ENCODE assay signal across 8 mouse cellular contexts in genomic region chr10:81626101-81626993, GRCm38 (mm10). TPM values are rescaled to one million over a fixed set of nuclear protein-coding genes. Genes with fewer than 3 reads are reported as not detected.
DNase-seq lines count a peak whose midpoint lies in the region; ATAC-seq and TF ChIP-seq lines count a peak whose summit lies in the region.

No protein-coding gene starts in this region.

- 86% methylated on average over 22 of the region's 22 CpGs for WGBS in heart, embryonic 12.5 days
- WGBS in stomach, postnatal 0 days, result 87% methylated on average over 22 of the region's 22 CpGs

- H3K27ac ChIP-seq in heart, embryonic 12.5 days (ENCODE audit: poor library complexity, severe bottlenecking), result peak overlapping the region; percentile 77; the same call in 1 of the 2 replicates
- no peak overlapping the region for H3K27ac ChIP-seq in embryonic fibroblast, embryonic 13.5 days (ENCODE audit: insufficient read depth, low read length)
- peak overlapping the region; percentile 86 for H3K27ac ChIP-seq in stomach, postnatal 0 days (replicated peaks)

- H3K4me2 ChIP-seq in heart, embryonic 12.5 days, result peak overlapping the region; percentile 86
- H3K4me2 ChIP-seq in stomach, postnatal 0 days (replicated peaks; ENCODE audit: low read depth), result peak overlapping the region; percentile 81

- TF ChIP-seq EP300 in stomach, postnatal 0 days (optimal IDR thresholded peaks at IDR 0.05), result no peak

- H3K4me1 ChIP-seq in heart, embryonic 12.5 days (replicated peaks), result peaks cover 15% of the 10 kb centered on the region
- peaks cover 90% of the 10 kb centered on the region for H3K4me1 ChIP-seq in E14TG2a.4 (replicated peaks; ENCODE audit: low read depth, low read length)
- H3K4me1 ChIP-seq in embryonic fibroblast, embryonic 13.5 days (ENCODE audit: control insufficient read depth, insufficient read depth, low read length), result no peaks in the 10 kb centered on the region
- peaks cover 6% of the 10 kb centered on the region for H3K4me1 ChIP-seq in stomach, postnatal 0 days (replicated peaks; ENCODE audit: control insufficient read depth, insufficient read depth)

- peak overlapping the region; percentile 69 for H3K4me3 ChIP-seq in heart, embryonic 12.5 days
- H3K4me3 ChIP-seq in E14TG2a.4 (replicated peaks; ENCODE audit: low read length), result peak overlapping the region; percentile 85
- peak overlapping the region; percentile 61 for H3K4me3 ChIP-seq in embryonic fibroblast, embryonic 13.5 days (ENCODE audit: insufficient read depth, low read length)
- H3K4me3 ChIP-seq in stomach, postnatal 0 days (ENCODE audit: low read depth, low read length), result peak overlapping the region; percentile 76

- H3K27me3 ChIP-seq in heart, embryonic 12.5 days (replicated peaks), result no peaks in the 10 kb centered on the region
- H3K27me3 ChIP-seq in E14TG2a.4 (ENCODE audit: insufficient read depth, low read length), result no peaks in the 10 kb centered on the region
- no peaks in the 10 kb centered on the region for H3K27me3 ChIP-seq in stomach, postnatal 0 days (ENCODE audit: control insufficient read depth, insufficient read depth, low read length)

- H3K36me3 ChIP-seq in heart, embryonic 12.5 days, result peaks cover 42% of the 10 kb centered on the region
- H3K36me3 ChIP-seq in E14TG2a.4 (ENCODE audit: insufficient read depth, low read length), result peaks cover 37% of the 10 kb centered on the region
- H3K36me3 ChIP-seq in stomach, postnatal 0 days (ENCODE audit: control insufficient read depth, insufficient read depth, low read length), result peaks cover 8% of the 10 kb centered on the region

- TF ChIP-seq POLR2A in embryonic fibroblast, embryonic 13.5 days (IDR thresholded peaks at IDR 0.05; ENCODE audit: low read depth, low read length), result no peak; the same call in 1 of the 2 replicates

- ATAC-seq in heart, embryonic 12.5 days (ENCODE audit: insufficient number of reproducible peaks, low FRiP score), result no peak
- 0 out of 2 replicates have a peak, but pooled peaks have one; percentile 1 for ATAC-seq in stomach, postnatal 0 days (ENCODE audit: low FRiP score, low TSS enrichment)
- ATAC-seq in activated CD4-positive, CD25-positive, alpha-beta regulatory T cell, adult 4 months, result no peak

- DNase-seq in heart, postnatal 4 days, result no peak
- peak; percentile 29 for DNase-seq in liver
- DNase-seq in stomach, postnatal 0 days (ENCODE audit: low spot score), result no peak
- DNase-seq in ovary, postnatal 36 days (ENCODE audit: low spot score), result no peak

- no peak for TF ChIP-seq CTCF in E14TG2a.4 (conservative IDR thresholded peaks at IDR 0.05; ENCODE audit: low read length)
- no peak for TF ChIP-seq CTCF in embryonic fibroblast, embryonic 13.5 days (IDR thresholded peaks at IDR 0.05; ENCODE audit: borderline replicate concordance, insufficient read depth, low read length)
- TF ChIP-seq CTCF in stomach, postnatal 0 days (IDR thresholded peaks at IDR 0.05; ENCODE audit: low read depth), result no peak

- H3K9ac ChIP-seq in heart, embryonic 12.5 days, result peak overlapping the region; percentile 75
- peak overlapping the region; percentile 80; the same call in 1 of the 2 replicates for H3K9ac ChIP-seq in stomach, postnatal 0 days (ENCODE audit: low read length)

- no peaks in the 10 kb centered on the region for H3K9me3 ChIP-seq in heart, embryonic 12.5 days (replicated peaks)
- H3K9me3 ChIP-seq in E14TG2a.4 (ENCODE audit: low read length), result no peaks in the 10 kb centered on the region
- no peaks in the 10 kb centered on the region for H3K9me3 ChIP-seq in stomach, postnatal 0 days (ENCODE audit: control insufficient read depth, low read length)

RNA-seq across cellular contexts. Expression of gene Sirt6, which starts 1.2 kb away (rescaled TPM):
- 25.4 and 25.6 TPM in 2 replicates for polyA plus RNA-seq in heart, embryonic 12.5 days (2016; fragmentation: Nextera tagmentation; extraction: Ambion mirVana)
- total RNA-seq in heart, postnatal 4 days (2021), result 10 to 100 TPM; 16.8 to 17.0 TPM
- 14.0 and 17.5 TPM in 2 replicates for polyA plus RNA-seq in embryonic fibroblast, embryonic 13.5 days (2011; ENCODE audit: insufficient read length, low read depth, missing spikeins)
- 15.1 and 15.6 TPM in 2 replicates for polyA plus RNA-seq in stomach, postnatal 0 days (2015; fragmentation: Nextera tagmentation; extraction: Ambion mirVana)
- polyA plus RNA-seq in activated CD4-positive, CD25-positive, alpha-beta regulatory T cell, adult 4 months (2017; shearing (Covaris generic)), result 10 to 100 TPM; 23.1 TPM

RNA-seq across cellular contexts. Expression of gene Ankrd24, which starts 2.0 kb away (rescaled TPM):
- polyA plus RNA-seq in heart, embryonic 12.5 days (2016; fragmentation: Nextera tagmentation; extraction: Ambion mirVana), result 9.6 and 12.1 TPM in 2 replicates
- total RNA-seq in heart, postnatal 4 days (2021), result 10 to 100 TPM; 14.5 to 16.0 TPM
- polyA plus RNA-seq in embryonic fibroblast, embryonic 13.5 days (2011; ENCODE audit: insufficient read length, low read depth, missing spikeins), result 9.0 and 11.6 TPM in 2 replicates
- polyA plus RNA-seq in stomach, postnatal 0 days (2015; fragmentation: Nextera tagmentation; extraction: Ambion mirVana), result 3.3 and 5.3 TPM in 2 replicates
- polyA plus RNA-seq in activated CD4-positive, CD25-positive, alpha-beta regulatory T cell, adult 4 months (2017; shearing (Covaris generic)), result 1 to 10 TPM; 1.1 to 1.7 TPM

RNA-seq across cellular contexts. Expression of gene BC025920, which starts 20.3 kb away (rescaled TPM):
- 0.50 and 0.72 TPM in 2 replicates for polyA plus RNA-seq in heart, embryonic 12.5 days (2016; fragmentation: Nextera tagmentation; extraction: Ambion mirVana)
- total RNA-seq in heart, postnatal 4 days (2021), result 1 to 10 TPM; 1.2 to 1.3 TPM
- 0.75 and 0.86 TPM in 2 replicates for polyA plus RNA-seq in embryonic fibroblast, embryonic 13.5 days (2011; ENCODE audit: insufficient read length, low read depth, missing spikeins)
- polyA plus RNA-seq in stomach, postnatal 0 days (2015; fragmentation: Nextera tagmentation; extraction: Ambion mirVana), result 0.24 and 0.35 TPM in 2 replicates
- 1 to 10 TPM; 1.5 to 2.5 TPM for polyA plus RNA-seq in activated CD4-positive, CD25-positive, alpha-beta regulatory T cell, adult 4 months (2017; shearing (Covaris generic))

RNA-seq across cellular contexts. Expression of gene Gm10778, which starts 22.5 kb away (rescaled TPM):
- polyA plus RNA-seq in heart, embryonic 12.5 days (2016; fragmentation: Nextera tagmentation; extraction: Ambion mirVana), result 3.3 and 3.5 TPM in 2 replicates
- 1 to 10 TPM; 2.9 to 3.5 TPM for total RNA-seq in heart, postnatal 4 days (2021)
- polyA plus RNA-seq in embryonic fibroblast, embryonic 13.5 days (2011; ENCODE audit: insufficient read length, low read depth, missing spikeins), result 2.7 and 2.9 TPM in 2 replicates
- polyA plus RNA-seq in stomach, postnatal 0 days (2015; fragmentation: Nextera tagmentation; extraction: Ambion mirVana), result 2.4 TPM in 2 replicates
- 1 to 10 TPM; 8.1 to 9.8 TPM for polyA plus RNA-seq in activated CD4-positive, CD25-positive, alpha-beta regulatory T cell, adult 4 months (2017; shearing (Covaris generic))

RNA-seq across cellular contexts. Expression of gene Tle6, which starts 25.5 kb away (rescaled TPM):
- polyA plus RNA-seq in heart, embryonic 12.5 days (2016; fragmentation: Nextera tagmentation; extraction: Ambion mirVana), result 27.2 and 27.4 TPM in 2 replicates
- total RNA-seq in heart, postnatal 4 days (2021), result 10 to 100 TPM in 1 of 2 experiments, 1 to 10 TPM in 1; 7.2 to 10.6 TPM
- polyA plus RNA-seq in embryonic fibroblast, embryonic 13.5 days (2011; ENCODE audit: insufficient read length, low read depth, missing spikeins), result 16.5 and 26.4 TPM in 2 replicates
- 7.6 and 8.9 TPM in 2 replicates for polyA plus RNA-seq in stomach, postnatal 0 days (2015; fragmentation: Nextera tagmentation; extraction: Ambion mirVana)
- under 1 TPM in 1 of 2 experiments, not detected in 1; 0.89 TPM for polyA plus RNA-seq in activated CD4-positive, CD25-positive, alpha-beta regulatory T cell, adult 4 months (2017; shearing (Covaris generic))
